Mouse (Mus musculus): ENCODE results near the gene Fam221a. TPM values are rescaled to one million over a fixed set of nuclear protein-coding genes. Genes with fewer than 3 reads are reported as not detected.

Fam221a gene
- polyA plus RNA-seq, 1 experiment from 2014 or later = 11.4 TPM

DNA sequence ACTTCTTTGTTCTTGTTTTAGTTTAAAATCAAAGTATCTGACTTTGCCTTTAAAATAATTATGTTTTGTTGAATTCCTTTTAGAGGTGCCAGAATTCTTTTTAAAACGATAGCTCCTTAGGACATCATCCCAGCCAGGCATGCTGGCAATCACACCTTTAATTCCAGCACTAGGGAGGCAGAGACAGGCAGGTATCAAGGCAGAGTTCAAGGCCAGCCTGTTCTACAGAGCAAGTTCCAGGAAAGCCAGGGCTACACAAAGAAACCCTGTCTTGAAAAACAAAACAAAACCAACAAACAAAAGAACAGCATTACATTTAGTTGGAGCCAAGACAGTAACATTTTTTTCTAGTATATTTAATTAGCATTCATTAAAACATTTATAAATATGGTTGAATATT lies 48.4 kb downstream of the Fam221a start:
- H3K27me3 ChIP-seq (ENCODE audit: control insufficient read depth, insufficient read depth, low read depth, low read length) = no peaks in the 10 kb centered on the region
- WGBS = 69% methylated on average over 1 of the region's 1 CpGs
- H3K4me3 ChIP-seq (ENCODE audit: low read length) = no peak overlapping the region
- no peaks in the 10 kb centered on the region; the same call in 1 of the 2 replicates for H3K9me3 ChIP-seq (ENCODE audit: control insufficient read depth, low read length)
- no peak overlapping the region for H3K9ac ChIP-seq (ENCODE audit: low read length)
- no peaks in the 10 kb centered on the region for H3K36me3 ChIP-seq (ENCODE audit: control insufficient read depth, insufficient read depth, low read length)
- no peak overlapping the region for H3K4me2 ChIP-seq (ENCODE audit: low read depth, low read length)
- no peaks in the 10 kb centered on the region for H3K4me1 ChIP-seq (replicated peaks; ENCODE audit: control insufficient read depth, insufficient read depth, low read length)
- ATAC-seq (ENCODE audit: low read depth) = no peak
- H3K27ac ChIP-seq (ENCODE audit: low read length) = no peak overlapping the region

DNA sequence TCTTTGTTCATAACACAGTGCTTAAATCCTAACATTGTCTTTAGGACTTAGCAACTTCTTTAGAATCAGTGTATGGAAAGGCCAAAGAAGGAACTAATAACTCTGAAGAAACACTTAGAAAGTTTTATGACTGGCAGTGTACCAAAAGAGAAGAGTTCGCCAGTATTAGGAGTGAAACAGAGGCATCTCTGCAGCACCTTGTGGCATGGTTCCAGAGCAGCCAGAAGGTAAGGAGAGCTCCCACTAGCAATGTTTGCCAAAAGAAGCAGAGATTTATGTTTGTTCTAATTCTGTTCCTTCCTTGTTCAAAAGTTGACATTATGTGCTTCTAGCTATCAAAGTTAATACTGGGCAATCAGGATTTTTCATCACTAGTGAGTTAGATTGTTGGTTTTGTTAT lies 69.8 kb downstream of the Fam221a start:
- Histone ChIP-seq H3K9me3 (ENCODE audit: control insufficient read depth, low read length) (no peaks in the 10 kb centered on the region), H3K4me2 (ENCODE audit: low read depth, low read length) (no peak overlapping the region), H3K27ac (ENCODE audit: low read length) (no peak overlapping the region), H3K9ac (ENCODE audit: low read length) (no peak overlapping the region), H3K4me3 (ENCODE audit: low read length) (no peak overlapping the region), H3K36me3 (ENCODE audit: control insufficient read depth, insufficient read depth, low read length) (no peaks in the 10 kb centered on the region), H3K27me3 (ENCODE audit: control insufficient read depth, insufficient read depth, low read depth, low read length) (no peaks in the 10 kb centered on the region), H3K4me1 (replicated peaks; ENCODE audit: control insufficient read depth, insufficient read depth, low read length) (no peaks in the 10 kb centered on the region)
- no peak for ATAC-seq (ENCODE audit: low read depth)
- 48% methylated on average over 1 of the region's 1 CpGs for WGBS

Other genes with a start within 250 kb of the Fam221a start
- gene Igf2bp3, start 152.8 kb upstream of the Fam221a start, polyA plus RNA-seq (2015; fragmentation: Nextera tagmentation; extraction: Ambion mirVana) = 37.5 and 41.0 TPM in 2 replicates
- 111 TPM in 2 replicates for gene Tra2a, start 103.7 kb upstream of the Fam221a start, polyA plus RNA-seq (2015; fragmentation: Nextera tagmentation; extraction: Ambion mirVana)
- gene Ccdc126, start 48.5 kb upstream of the Fam221a start, polyA plus RNA-seq (2015; fragmentation: Nextera tagmentation; extraction: Ambion mirVana) = 14.3 and 14.6 TPM in 2 replicates
- 0.06 and 0.11 TPM in 2 replicates for gene Stk31, start 27.9 kb downstream of the Fam221a start, polyA plus RNA-seq (2015; fragmentation: Nextera tagmentation; extraction: Ambion mirVana)